Mouse (Mus musculus) lung, embryonic 14.5 days (tissue): ENCODE results near the gene Sobp. TPM values are rescaled to one million over a fixed set of nuclear protein-coding genes. Genes with fewer than 3 reads are reported as not detected.

Source experiments
- ATAC-seq: fragments of 200-750 bp; cut with Nextera tagmentation; 2 replicates; pipeline ENCODE4 v1.8.0; 2017; ENCODE audit warnings: mild to moderate bottlenecking, moderate TSS enrichment, moderate library complexity; ENCODE audit not compliant: insufficient read depth
- DNase-seq: peaks from one replicate; pipeline ENCODE4 v3.0.0-alpha.2; 2015
- H3K27ac ChIP-seq: fragments of 300-500 bp; sonication (generic); 2 replicates; pipeline ENCODE4 v1.5.1; 2014; ENCODE audit warnings: low read depth, mild to moderate bottlenecking, moderate library complexity
- H3K27me3 ChIP-seq: fragments of 300-500 bp; sonication (generic); 2 replicates; pipeline ENCODE4 v1.6.1; 2014; ENCODE audit warnings: low read length, control low read depth; ENCODE audit not compliant: insufficient read depth
- H3K36me3 ChIP-seq: fragments of 300-500 bp; sonication (generic); 2 replicates; pipeline ENCODE4 v1.6.1; 2014; ENCODE audit warnings: control low read depth; ENCODE audit not compliant: insufficient read depth
- H3K4me1 ChIP-seq: fragments of 300-500 bp; sonication (generic); 2 replicates; pipeline ENCODE4 v1.6.1; 2014; ENCODE audit warnings: antibody characterized with exemption, control low read depth; ENCODE audit not compliant: insufficient read depth
- H3K4me2 ChIP-seq: fragments of 300-500 bp; sonication (generic); 2 replicates; pipeline ENCODE4 v1.6.1; 2014; ENCODE audit warnings: mild to moderate bottlenecking
- H3K4me3 ChIP-seq: fragments of 300-500 bp; sonication (generic); 2 replicates; pipeline ENCODE4 v1.5.1; 2014; ENCODE audit warnings: low read depth, low read length
- H3K9ac ChIP-seq: fragments of 300-500 bp; sonication (generic); 2 replicates; pipeline ENCODE4 v1.6.1; 2014
- H3K9me3 ChIP-seq: fragments of 300-500 bp; sonication (generic); 2 replicates; pipeline ENCODE4 v1.6.1; 2016; ENCODE audit warnings: low read depth, low read length, control low read depth
- CTCF ChIP-seq: IDR thresholded peaks from 2 replicates; pipeline ENCODE4 v1.5.1; 2016; ENCODE audit warnings: antibody characterized with exemption, low read depth
- WGBS: fragments of 180-500 bp; shearing (Covaris S2); extraction: QIAGEN DNeasy Blood & Tissue Kit; methylation state at CpG from one replicate; pipeline ENCODE4 v1.1.7; 2014; 5-methylcytosine and 5-hydroxymethylcytosine counted together
- polyA plus RNA-seq: library from polyadenylated mRNA; unstranded; fragments of >200 nt; fragmentation: Nextera tagmentation; extraction: Ambion mirVana; gene quantifications from 2 replicates; pipeline ENCODE4 v1.2.1, GENCODE M21; 2014

The Sobp gene
- polyA plus RNA-seq, 1 experiment from 2014 or later, result 0.66 TPM

GRCm38 (mm10) chr10:43036646-43037454 is 137.5 kb downstream of the Sobp start:
- H3K9ac ChIP-seq, result no peak overlapping the region
- ATAC-seq (peak; percentile 13), DNase-seq (no peak)
- H3K4me2 ChIP-seq, result no peak overlapping the region
- H3K9me3 ChIP-seq, result no peaks in the 10 kb centered on the region
- H3K27me3 ChIP-seq, result no peaks in the 10 kb centered on the region
- no peak for TF ChIP-seq CTCF
- no peak overlapping the region for H3K4me3 ChIP-seq
- H3K4me1 ChIP-seq, result peaks cover 5% of the 10 kb centered on the region
- H3K27ac ChIP-seq, result no peak overlapping the region
- no peaks in the 10 kb centered on the region for H3K36me3 ChIP-seq
- 68% methylated on average over 21 of the region's 21 CpGs for WGBS

GRCm38 (mm10) chr10:43035579-43035978 is 138.8 kb downstream of the Sobp start:
- no peaks in the 10 kb centered on the region for H3K9me3 ChIP-seq
- 56% methylated on average over 8 of the region's 8 CpGs for WGBS
- TF ChIP-seq CTCF, result no peak
- ATAC-seq (no peak), DNase-seq (no peak)
- peaks cover 5% of the 10 kb centered on the region for H3K4me1 ChIP-seq
- H3K9ac ChIP-seq, result no peak overlapping the region
- H3K27ac ChIP-seq, result no peak overlapping the region
- H3K27me3 ChIP-seq, result no peaks in the 10 kb centered on the region
- no peak overlapping the region for H3K4me3 ChIP-seq
- no peaks in the 10 kb centered on the region for H3K36me3 ChIP-seq
- no peak overlapping the region for H3K4me2 ChIP-seq

DNA sequence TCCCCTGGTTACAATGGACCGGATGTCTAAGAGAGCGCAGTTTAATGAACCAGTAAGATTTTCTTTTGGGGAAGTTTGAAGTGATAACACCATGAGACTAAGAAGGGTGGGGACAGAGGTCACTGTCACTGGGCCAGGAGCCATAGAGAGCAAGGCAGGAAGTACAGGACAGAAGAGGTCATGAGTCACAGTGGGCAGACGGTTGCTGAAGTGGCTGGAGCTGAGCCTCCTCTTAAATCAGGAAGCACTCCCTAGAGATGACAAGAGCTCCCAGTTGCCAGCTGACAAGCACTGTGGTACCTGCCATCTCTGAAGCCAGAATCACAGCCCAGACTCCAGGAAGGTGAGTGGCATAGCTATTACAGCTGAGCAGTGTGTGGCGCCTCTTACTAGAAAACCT is 139.5 kb downstream of the Sobp start:
- ATAC-seq, result no peak
- WGBS, result 72% methylated on average over 4 of the region's 4 CpGs

GRCm38 (mm10) chr10:43033481-43034248 is 140.7 kb downstream of the Sobp start:
- Histone ChIP-seq H3K4me1 (peaks cover 5% of the 10 kb centered on the region), H3K9ac (no peak overlapping the region), H3K9me3 (no peaks in the 10 kb centered on the region), H3K27ac (no peak overlapping the region), H3K27me3 (no peaks in the 10 kb centered on the region), H3K4me3 (no peak overlapping the region), H3K4me2 (no peak overlapping the region), H3K36me3 (no peaks in the 10 kb centered on the region)
- no peak for ATAC-seq
- DNase-seq, result no peak
- WGBS, result 79% methylated on average over 15 of the region's 15 CpGs
- no peak for TF ChIP-seq CTCF

More for the DNA sequence above, 139.5 kb downstream of the Sobp start:
- no peak for TF ChIP-seq CTCF
- H3K4me2 ChIP-seq, result no peak overlapping the region
- H3K9ac ChIP-seq, result no peak overlapping the region
- no peaks in the 10 kb centered on the region for H3K36me3 ChIP-seq
- H3K4me3 ChIP-seq, result no peak overlapping the region
- H3K27ac ChIP-seq, result no peak overlapping the region
- no peaks in the 10 kb centered on the region for H3K27me3 ChIP-seq
- H3K4me1 ChIP-seq, result peaks cover 5% of the 10 kb centered on the region
- DNase-seq, result no peak
- H3K9me3 ChIP-seq, result no peaks in the 10 kb centered on the region

DNA sequence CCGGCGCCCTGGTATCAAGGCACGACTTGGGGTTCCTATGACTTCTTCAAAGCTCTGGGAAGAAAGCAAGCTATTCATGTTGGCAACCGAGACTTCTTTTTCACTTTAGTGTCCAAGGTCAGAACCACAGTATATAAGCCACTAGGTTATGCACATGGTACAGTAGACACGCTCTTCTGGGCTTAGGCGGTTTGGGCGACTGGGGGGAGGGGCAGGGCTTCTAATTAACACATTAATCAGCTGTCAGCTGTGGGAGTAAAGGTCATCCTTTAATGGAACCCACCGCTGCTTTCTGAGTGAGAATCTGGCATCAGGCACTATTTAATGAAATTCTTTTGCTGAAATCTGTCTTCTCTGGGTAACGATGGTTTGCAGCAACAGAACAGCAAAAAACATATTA is 147.3 kb downstream of the Sobp start:
- Histone ChIP-seq H3K4me3 (no peak overlapping the region), H3K9me3 (no peaks in the 10 kb centered on the region), H3K27ac (no peak overlapping the region), H3K36me3 (no peaks in the 10 kb centered on the region), H3K4me2 (no peak overlapping the region), H3K27me3 (peaks cover 16% of the 10 kb centered on the region), H3K9ac (no peak overlapping the region), H3K4me1 (no peaks in the 10 kb centered on the region)
- ATAC-seq, result no peak
- 41% methylated on average over 9 of the region's 9 CpGs for WGBS
- no peak for DNase-seq
- TF ChIP-seq CTCF, result no peak

- WGBS, result 61% methylated on average over 10 of the region's 10 CpGs
- no peak overlapping the region for H3K4me2 ChIP-seq
These were observed 150.7 kb downstream of the Sobp start for GRCm38 (mm10) chr10:43023454-43024194.

More at GRCm38 (mm10) chr10:43023454-43024194, 150.7 kb downstream of the Sobp start:
- TF ChIP-seq CTCF, result no peak
- no peak overlapping the region for H3K27ac ChIP-seq
- DNase-seq (no peak), ATAC-seq (no peak)
- H3K4me1 ChIP-seq, result 0 out of 2 replicates have a peak, but pooled peaks cover 2% of the 10 kb centered on the region
- no peak overlapping the region for H3K9ac ChIP-seq
- no peaks in the 10 kb centered on the region for H3K36me3 ChIP-seq
- no peaks in the 10 kb centered on the region for H3K9me3 ChIP-seq
- no peak overlapping the region for H3K4me3 ChIP-seq
- peaks cover 45% of the 10 kb centered on the region for H3K27me3 ChIP-seq
